Mouse (Mus musculus) kidney, adult 11 months (tissue): Measurements from ENCODE around the gene 1700030J22Rik.

Experiments used
- DNase-seq: peaks from one replicate; pipeline ENCODE4 v3.0.0; 2022

1700030J22Rik gene

GRCm38 (mm10) chr8:116951369-116951768 is 27.4 kb downstream of the 1700030J22Rik start:
- peak; percentile 33 for DNase-seq

GRCm38 (mm10) chr8:116947589-116947988 is 31.2 kb downstream of the 1700030J22Rik start:
- DNase-seq: no peak

- no peak for DNase-seq
These were observed 31.9 kb downstream of the 1700030J22Rik start for GRCm38 (mm10) chr8:116946851-116947250.

GRCm38 (mm10) chr8:116946268-116946838 is 32.4 kb downstream of the 1700030J22Rik start:
- no peak for DNase-seq

GRCm38 (mm10) chr8:116945169-116945910 is 33.4 kb downstream of the 1700030J22Rik start:
- DNase-seq: no peak

GRCm38 (mm10) chr8:116944385-116944696 is 34.4 kb downstream of the 1700030J22Rik start:
- DNase-seq: no peak

GRCm38 (mm10) chr8:116943555-116944384 is 35.0 kb downstream of the 1700030J22Rik start:
- peak; percentile 37 for DNase-seq

- peak; percentile 87 for DNase-seq
These were observed 35.6 kb downstream of the 1700030J22Rik start, which contains the start of gene Atmin for GRCm38 (mm10) chr8:116943161-116943554. Gene Atmin, plus strand, starts transcription at chr8:116943393.

GRCm38 (mm10) chr8:116942284-116943058 is 36.3 kb downstream of the 1700030J22Rik start:
- DNase-seq: no peak

GRCm38 (mm10) chr8:116935506-116935905 is 43.3 kb downstream of the 1700030J22Rik start:
- no peak for DNase-seq

- DNase-seq: no peak
These were observed 43.8 kb downstream of the 1700030J22Rik start for GRCm38 (mm10) chr8:116934976-116935375.

- DNase-seq: no peak
These were observed 50.2 kb downstream of the 1700030J22Rik start for GRCm38 (mm10) chr8:116928588-116928987.

GRCm38 (mm10) chr8:116927880-116928279 is 50.9 kb downstream of the 1700030J22Rik start:
- no peak for DNase-seq

GRCm38 (mm10) chr8:116923526-116923925 is 55.2 kb downstream of the 1700030J22Rik start:
- no peak for DNase-seq

- DNase-seq: no peak
These were observed 56.5 kb downstream of the 1700030J22Rik start for GRCm38 (mm10) chr8:116922060-116922757.

- DNase-seq: peak; percentile 91
These were observed 57.3 kb downstream of the 1700030J22Rik start, which contains the start of the genes Cmc2 and Cenpn for GRCm38 (mm10) chr8:116921337-116922059. Gene Cmc2, minus strand, starts transcription at chr8:116921455. Gene Cenpn, plus strand, starts transcription at chr8:116921730.

- no peak for DNase-seq
These were observed 57.8 kb downstream of the 1700030J22Rik start for GRCm38 (mm10) chr8:116921005-116921336.
